In the genomic region with DNA sequence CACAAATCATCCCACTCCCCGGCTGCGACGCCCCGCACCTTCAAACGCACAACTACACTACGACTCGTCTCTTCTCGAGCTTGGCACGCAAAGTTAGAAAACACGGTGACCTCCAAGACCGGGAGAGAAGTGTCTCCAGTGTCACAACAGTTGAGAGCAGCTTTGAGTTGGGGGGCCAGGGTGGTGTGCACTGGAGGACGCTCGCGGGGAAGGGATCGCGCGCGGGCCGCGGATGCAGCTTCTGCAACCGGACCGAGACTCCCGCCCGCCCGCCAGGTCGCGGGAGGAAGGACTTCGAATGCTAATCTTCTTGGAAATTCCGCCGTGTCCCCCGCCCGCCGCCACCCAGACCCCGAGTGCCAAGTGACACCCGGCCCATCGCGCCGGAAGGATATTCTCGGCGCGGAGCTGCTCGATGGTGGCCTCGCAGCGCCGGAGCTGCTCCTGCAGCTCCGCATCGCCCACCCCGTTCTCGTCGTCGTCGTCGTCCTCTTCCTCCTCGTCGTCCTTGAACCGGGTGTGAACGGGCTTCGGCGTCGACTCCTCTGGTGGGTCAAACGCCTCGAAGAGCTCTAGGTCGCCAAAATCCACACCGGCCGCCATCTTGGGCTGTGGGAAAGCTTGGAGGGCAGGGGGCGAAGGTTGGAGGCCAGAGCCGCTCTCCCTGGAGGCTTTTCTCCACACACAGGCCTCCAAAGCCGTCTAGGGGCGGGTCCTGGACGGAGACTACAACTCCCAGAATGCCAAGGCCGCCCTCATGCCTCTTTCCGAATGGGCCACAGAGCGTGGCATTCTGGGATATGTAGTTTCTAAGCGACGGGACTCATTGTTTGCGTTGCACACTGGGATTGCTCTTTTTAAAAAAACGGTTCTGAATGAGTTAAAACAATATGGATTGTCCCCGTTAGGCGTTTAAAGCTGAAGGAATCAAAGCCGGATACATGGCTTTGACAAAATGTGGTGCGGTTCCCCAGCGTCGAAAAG, we compare ENCODE assay signal across 8 mouse cellular contexts. TPM values are rescaled to one million over a fixed set of nuclear protein-coding genes. Genes with fewer than 3 reads are reported as not detected.
DNase-seq lines count a peak whose midpoint lies in the region; ATAC-seq and TF ChIP-seq lines count a peak whose summit lies in the region.

Zcchc8 (minus strand) TSS at position 773 of the 984 bp plus-strand sequence.

- ATAC-seq in erythroid progenitor cell, adult 5-6 weeks (replicated peaks; ENCODE audit: low FRiP score, poor library complexity, severe bottlenecking), result peak; percentile 98
- ATAC-seq in heart, embryonic 12.5 days (ENCODE audit: insufficient number of reproducible peaks, low FRiP score), result peak; percentile 100
- ATAC-seq in kidney, postnatal 0 days (replicated peaks; ENCODE audit: low FRiP score, low read depth), result peak; percentile 100
- peak; percentile 100 for ATAC-seq in liver, embryonic 11.5 days (replicated peaks; ENCODE audit: low FRiP score)
- ATAC-seq in stomach, embryonic 14.5 days (ENCODE audit: insufficient number of reproducible peaks, insufficient read depth, low FRiP score, low read depth), result peak; percentile 100

- peak; percentile 11; the same call in 1 of the 2 replicates for TF ChIP-seq CTCF in kidney, postnatal 0 days (IDR thresholded peaks at IDR 0.05; ENCODE audit: low read depth)

- peak within 1 kb of the TSS; percentile 85 for H3K4me3 ChIP-seq in heart, embryonic 12.5 days
- peak within 1 kb of the TSS; percentile 83 for H3K4me3 ChIP-seq in kidney, postnatal 0 days (replicated peaks; ENCODE audit: low read depth, low read length)
- H3K4me3 ChIP-seq in liver, embryonic 11.5 days (ENCODE audit: low read depth, low read length), result peak within 1 kb of the TSS; percentile 83
- H3K4me3 ChIP-seq in stomach, embryonic 14.5 days (ENCODE audit: low read depth, low read length), result peak within 1 kb of the TSS; percentile 67

- H3K4me2 ChIP-seq in heart, embryonic 12.5 days, result peak within 1 kb of the TSS; percentile 79
- H3K4me2 ChIP-seq in kidney, postnatal 0 days (ENCODE audit: low read length), result peak within 1 kb of the TSS; percentile 77
- peak within 1 kb of the TSS; percentile 80 for H3K4me2 ChIP-seq in liver, embryonic 11.5 days
- H3K4me2 ChIP-seq in stomach, embryonic 14.5 days (replicated peaks; ENCODE audit: low read depth, low read length), result peak within 1 kb of the TSS; percentile 63

- peaks cover 21% of the 10 kb centered on the region for H3K36me3 ChIP-seq in heart, embryonic 12.5 days
- peaks cover 6% of the 10 kb centered on the region; the same call in 1 of the 2 replicates for H3K36me3 ChIP-seq in kidney, postnatal 0 days (ENCODE audit: insufficient read depth, low read length)
- peaks cover 6% of the 10 kb centered on the region for H3K36me3 ChIP-seq in liver, embryonic 11.5 days (ENCODE audit: control insufficient read depth, insufficient read depth, low read length)
- peaks cover 16% of the 10 kb centered on the region for H3K36me3 ChIP-seq in stomach, embryonic 14.5 days (ENCODE audit: control insufficient read depth, insufficient read depth, low read length)

- peak; percentile 96 for DNase-seq in CD4-positive helper T cell, adult 2 months (ENCODE audit: low read depth, low spot score)
- peak; percentile 97 for DNase-seq in brain, embryonic 18.5 days (ENCODE audit: low read depth, low spot score)
- peak; percentile 99 for DNase-seq in kidney, postnatal 0 days (ENCODE audit: low spot score)
- DNase-seq in liver, embryonic 11.5 days (ENCODE audit: low spot score), result peak; percentile 95
- DNase-seq in naive thymus-derived CD4-positive, alpha-beta T cell, adult 2 months (ENCODE audit: low read depth), result peak; percentile 98

- no peaks in the 10 kb centered on the region for H3K9me3 ChIP-seq in heart, embryonic 12.5 days (replicated peaks)
- no peaks in the 10 kb centered on the region for H3K9me3 ChIP-seq in kidney, postnatal 0 days (replicated peaks; ENCODE audit: low read length)
- no peaks in the 10 kb centered on the region for H3K9me3 ChIP-seq in liver, embryonic 11.5 days (ENCODE audit: control insufficient read depth, low read length)
- H3K9me3 ChIP-seq in stomach, embryonic 14.5 days (ENCODE audit: control insufficient read depth, low read depth, low read length), result no peaks in the 10 kb centered on the region

- H3K4me1 ChIP-seq in heart, embryonic 12.5 days (replicated peaks), result peaks cover 20% of the 10 kb centered on the region
- peaks cover 7% of the 10 kb centered on the region; the same call in 1 of the 2 replicates for H3K4me1 ChIP-seq in kidney, postnatal 0 days (replicated peaks; ENCODE audit: insufficient read depth, low read length)
- H3K4me1 ChIP-seq in liver, embryonic 11.5 days (replicated peaks; ENCODE audit: control insufficient read depth, insufficient read depth, low read length), result peaks cover 14% of the 10 kb centered on the region
- peaks cover 13% of the 10 kb centered on the region for H3K4me1 ChIP-seq in stomach, embryonic 14.5 days (ENCODE audit: control insufficient read depth, insufficient read depth, low read length)

- peak within 1 kb of the TSS; percentile 86 for H3K27ac ChIP-seq in heart, embryonic 12.5 days (ENCODE audit: poor library complexity, severe bottlenecking)
- H3K27ac ChIP-seq in kidney, postnatal 0 days, result peak within 1 kb of the TSS; percentile 86
- H3K27ac ChIP-seq in liver, embryonic 11.5 days (ENCODE audit: low read depth, low read length), result peak within 1 kb of the TSS; percentile 79
- H3K27ac ChIP-seq in stomach, embryonic 14.5 days (ENCODE audit: low read length), result peak within 1 kb of the TSS; percentile 89

- H3K9ac ChIP-seq in heart, embryonic 12.5 days, result peak within 1 kb of the TSS; percentile 82
- peak within 1 kb of the TSS; percentile 84 for H3K9ac ChIP-seq in kidney, postnatal 0 days (ENCODE audit: low read depth, low read length)
- H3K9ac ChIP-seq in liver, embryonic 11.5 days (ENCODE audit: low read depth, low read length), result peak within 1 kb of the TSS; percentile 91
- H3K9ac ChIP-seq in stomach, embryonic 14.5 days (replicated peaks; ENCODE audit: low read depth, low read length), result peak within 1 kb of the TSS; percentile 90

- WGBS in heart, embryonic 12.5 days, result under 1% methylated on average over 83 of the region's 83 CpGs
- under 1% methylated on average over 83 of the region's 83 CpGs for WGBS in kidney, postnatal 0 days
- WGBS in liver, embryonic 11.5 days, result under 1% methylated on average over 83 of the region's 83 CpGs
- under 1% methylated on average over 83 of the region's 83 CpGs for WGBS in stomach, embryonic 14.5 days

- H3K27me3 ChIP-seq in heart, embryonic 12.5 days (replicated peaks), result no peaks in the 10 kb centered on the region
- no peaks in the 10 kb centered on the region for H3K27me3 ChIP-seq in kidney, postnatal 0 days (ENCODE audit: insufficient read depth, low read length)
- no peaks in the 10 kb centered on the region for H3K27me3 ChIP-seq in liver, embryonic 11.5 days (replicated peaks; ENCODE audit: control insufficient read depth, insufficient read depth, low read length)
- no peaks in the 10 kb centered on the region for H3K27me3 ChIP-seq in stomach, embryonic 14.5 days (ENCODE audit: control insufficient read depth, insufficient read depth, low read length)

RNA-seq across cellular contexts. Expression of gene Zcchc8, which starts in this region (rescaled TPM):
- total RNA-seq in erythroid progenitor cell, adult 5-6 weeks (2015; ENCODE audit: low replicate concordance), result 68.8 and 69.6 TPM in 2 replicates
- total RNA-seq in erythroid progenitor cell, adult 5-6 weeks (2017; ENCODE audit: low replicate concordance), result 120 and 155 TPM in 2 replicates
- 69.6 and 77.5 TPM in 2 replicates for polyA plus RNA-seq in heart, embryonic 12.5 days (2016; fragmentation: Nextera tagmentation; extraction: Ambion mirVana)
- 59.1 and 63.8 TPM in 2 replicates for polyA plus RNA-seq in kidney, postnatal 0 days (2015; fragmentation: Nextera tagmentation; extraction: Ambion mirVana)
- polyA plus RNA-seq in liver, embryonic 11.5 days (2014; fragmentation: Nextera tagmentation; extraction: Ambion mirVana), result 89.3 and 92.1 TPM in 2 replicates
- 84.6 and 97.5 TPM in 2 replicates for polyA plus RNA-seq in stomach, embryonic 14.5 days (2014; fragmentation: Nextera tagmentation; extraction: Ambion mirVana)

Comparison
In these comparisons a context has a peak if more than half of its experiments do, and no peak if none do; other contexts are left out.
1. Peak in every context shown above with its lines: DNase-seq, ATAC-seq, H3K4me3 ChIP-seq and H3K27ac ChIP-seq.